Comparison of ENCODE assay signal across 11 mouse cellular contexts in genomic region chr2:174547207-174547606, GRCm38 (mm10).
DNase-seq lines count a peak whose midpoint lies in the region; ATAC-seq and TF ChIP-seq lines count a peak whose summit lies in the region.
"Had no signal": no experiment of that assay in that cellular context is flagged by ENCODE, and none has a peak within 500 bp of the region (broad histone marks: within the 10 kb centered on the region; RNA-seq: fewer than 3 reads in every experiment).

No protein-coding gene starts in this region.

- H3K27ac ChIP-seq in left cerebral cortex, adult 2 months = no peak overlapping the region
- H3K27ac ChIP-seq in MEL (ENCODE audit: control insufficient read depth, low read depth, low read length) = no peak overlapping the region
- no peak overlapping the region for H3K27ac ChIP-seq in hindbrain, embryonic 11.5 days (ENCODE audit: low read depth, low read length)
- no peak overlapping the region for H3K27ac ChIP-seq in neural tube, embryonic 15.5 days (replicated peaks)
- H3K27ac ChIP-seq: hindbrain, postnatal 0 days had no signal

- TF ChIP-seq EP300 in MEL (IDR thresholded peaks at IDR 0.05; ENCODE audit: low read depth in 1 of 2, low read length in 2 of 2) = no peak

- intact Hi-C loops in left cerebral cortex, adult 2 months (cut with DNase I) = no loop called here

- H3K4me3 ChIP-seq in left cerebral cortex, adult 2 months = no peak overlapping the region
- no peak overlapping the region for H3K4me3 ChIP-seq in MEL (ENCODE audit: control insufficient read depth in 1 of 2, insufficient read depth in 1 of 2, low read depth in 2 of 2, low read length in 2 of 2)
- H3K4me3 ChIP-seq in hindbrain, embryonic 11.5 days (ENCODE audit: low read depth, low read length) = no peak overlapping the region
- H3K4me3 ChIP-seq in neural tube, embryonic 15.5 days (replicated peaks) = no peak overlapping the region

- TF ChIP-seq RAD21 in MEL (IDR thresholded peaks at IDR 0.05; ENCODE audit: low read depth, low read length) = peak; percentile 34

- 86% methylated on average over 3 of the region's 3 CpGs for WGBS in hindbrain, embryonic 11.5 days
- WGBS in neural tube, embryonic 15.5 days = 87% methylated on average over 3 of the region's 3 CpGs

- no peak overlapping the region for H3K9ac ChIP-seq in MEL (ENCODE audit: control insufficient read depth, low read depth, low read length, poor library complexity, severe bottlenecking)
- no peak overlapping the region for H3K9ac ChIP-seq in hindbrain, embryonic 11.5 days (ENCODE audit: low read depth, low read length)
- H3K9ac ChIP-seq in neural tube, embryonic 15.5 days (replicated peaks) = no peak overlapping the region

- DNase-seq in left cerebral cortex, adult 2 months (ENCODE audit: extremely low spot score in 1 of 2, low spot score in 2 of 2) = no peak
- DNase-seq in left cerebral cortex, adult 9 months (ENCODE audit: low spot score in 2 of 2) = no peak
- DNase-seq in MEL (ENCODE audit: low read depth, low spot score) = peak; percentile 5
- no peak for DNase-seq in heart, adult 8-10 months (ENCODE audit: low spot score)
- DNase-seq in hindbrain, embryonic 11.5 days (ENCODE audit: low spot score) = no peak
- DNase-seq: cerebellum, adult 2 months; right cerebral cortex, postnatal 4 days had no signal

- no peaks in the 10 kb centered on the region for H3K79me2 ChIP-seq in MEL (ENCODE audit: control insufficient read depth, insufficient read depth, low read length, poor library complexity)

- H3K4me2 ChIP-seq in hindbrain, embryonic 11.5 days (replicated peaks; ENCODE audit: low read depth, low read length) = no peak overlapping the region
- H3K4me2 ChIP-seq in neural tube, embryonic 15.5 days = no peak overlapping the region

- H3K36me3 ChIP-seq in MEL (ENCODE audit: control insufficient read depth in 1 of 2, insufficient read depth in 2 of 2, low read length in 2 of 2) = no peaks in the 10 kb centered on the region
- no peaks in the 10 kb centered on the region for H3K36me3 ChIP-seq in hindbrain, embryonic 11.5 days (ENCODE audit: control insufficient read depth, insufficient read depth, low read length)
- no peaks in the 10 kb centered on the region for H3K36me3 ChIP-seq in neural tube, embryonic 15.5 days

- H3K4me1 ChIP-seq in MEL (ENCODE audit: control insufficient read depth in 1 of 2, insufficient read depth in 2 of 2, low read length in 2 of 2) = no peaks in the 10 kb centered on the region
- no peaks in the 10 kb centered on the region for H3K4me1 ChIP-seq in hindbrain, embryonic 11.5 days (replicated peaks; ENCODE audit: control insufficient read depth, insufficient read depth, low read length)
- H3K4me1 ChIP-seq in neural tube, embryonic 15.5 days = no peaks in the 10 kb centered on the region

- peak; percentile 60; the same call in 1 of the 2 replicates for ATAC-seq in common myeloid progenitor, adult 5-6 weeks (replicated peaks; ENCODE audit: low read depth, poor library complexity, severe bottlenecking)
- ATAC-seq in neutrophil, adult 5-6 weeks (ENCODE audit: extremely low read depth, insufficient number of reproducible peaks, low FRiP score, poor library complexity, severe bottlenecking) = peak; percentile 43; the same call in 1 of the 2 replicates
- ATAC-seq in hindbrain, embryonic 11.5 days (ENCODE audit: low FRiP score) = no peak
- no peak for ATAC-seq in neural tube, embryonic 15.5 days (ENCODE audit: low FRiP score)
- ATAC-seq: hindbrain, postnatal 0 days had no signal

- no peak for TF ChIP-seq POLR2A in MEL (IDR thresholded peaks at IDR 0.05; ENCODE audit: control insufficient read depth in 1 of 2, insufficient read depth in 1 of 2, low read depth in 1 of 2, low read length in 2 of 2, poor library complexity in 1 of 2)

- no peaks in the 10 kb centered on the region for H3K9me3 ChIP-seq in MEL (replicated peaks; ENCODE audit: insufficient read depth, low read length)
- no peaks in the 10 kb centered on the region for H3K9me3 ChIP-seq in hindbrain, embryonic 11.5 days (ENCODE audit: control insufficient read depth, low read length)
- 0 out of 2 replicates have a peak, but pooled peaks cover 2% of the 10 kb centered on the region for H3K9me3 ChIP-seq in neural tube, embryonic 15.5 days (replicated peaks)

- peak; percentile 26 for TF ChIP-seq CTCF in left cerebral cortex, adult 2 months (IDR thresholded peaks at IDR 0.05)
- peak in 2 of 3 experiments; percentile 37 to 39; a peak in 3 of 6 replicates for TF ChIP-seq CTCF in MEL (IDR thresholded peaks at IDR 0.05 in 2 of 3, conservative IDR thresholded peaks at IDR 0.05 in 1 of 3; ENCODE audit: control insufficient read depth in 1 of 3, insufficient read depth in 1 of 3, low read depth in 2 of 3, low read length in 3 of 3, poor library complexity in 1 of 3, severe bottlenecking in 1 of 3)

- H3K27me3 ChIP-seq in MEL (ENCODE audit: control insufficient read depth in 1 of 2, insufficient read depth in 2 of 2, low read length in 2 of 2) = peaks cover 0 to 1% of the 10 kb centered on the region in 2 experiments; a peak in 2 of 4 replicates
- H3K27me3 ChIP-seq in hindbrain, embryonic 11.5 days (ENCODE audit: control insufficient read depth, insufficient read depth, low read length) = no peaks in the 10 kb centered on the region
- H3K27me3 ChIP-seq in neural tube, embryonic 15.5 days (replicated peaks) = no peaks in the 10 kb centered on the region

TF ChIP-seq in MEL, 35 proteins besides CTCF, POLR2A, EP300 and RAD21:
- TF ChIP-seq CHD1 (IDR thresholded peaks at IDR 0.05; ENCODE audit: low read depth, low read length) (no peak), MXI1 (IDR thresholded peaks at IDR 0.05; ENCODE audit: low read depth, low read length) (no peak), POLR2AphosphoS5 (IDR thresholded peaks at IDR 0.05; ENCODE audit: borderline replicate concordance, low read depth, low read length) (no peak), USF1 (IDR thresholded peaks at IDR 0.05; ENCODE audit: low read depth, low read length) (no peak), NELFE (IDR thresholded peaks at IDR 0.05; ENCODE audit: low read depth, low read length) (no peak), ZNF384 (IDR thresholded peaks at IDR 0.05; ENCODE audit: low read depth, low read length) (no peak), ZC3H11A (IDR thresholded peaks at IDR 0.05; ENCODE audit: low read depth, low read length) (peak; percentile 29), MEF2A (IDR thresholded peaks at IDR 0.05; ENCODE audit: extremely low read depth, insufficient replicate concordance, low read depth, low read length, poor library complexity, severe bottlenecking) (no peak), USF2 (IDR thresholded peaks at IDR 0.05; ENCODE audit: borderline replicate concordance in 1 of 2, insufficient read depth in 1 of 2, low read depth in 1 of 2, low read length in 2 of 2) (no peak), MYC (IDR thresholded peaks at IDR 0.05; ENCODE audit: low read depth, low read length) (no peak), SMC3 (IDR thresholded peaks at IDR 0.05; ENCODE audit: low read depth, low read length) (peak; percentile 43), ELF1 (IDR thresholded peaks at IDR 0.05; ENCODE audit: low read depth, low read length) (no peak)

Comparison
In these comparisons a context has a peak if more than half of its experiments do, and no peak if none do; other contexts are left out.
1. ATAC-seq: peak in common myeloid progenitor, adult 5-6 weeks (single experiment) and neutrophil, adult 5-6 weeks (single experiment); none in hindbrain, embryonic 11.5 days (single experiment) and neural tube, embryonic 15.5 days (single experiment).